Mouse (Mus musculus): ENCODE results near the gene Lrp6. TPM values are rescaled to one million over a fixed set of nuclear protein-coding genes. Genes with fewer than 3 reads are reported as not detected.

The Lrp6 gene
- total RNA-seq, 2 experiments from 2014 or later, result 36.1 to 41.5 TPM

GRCm38 (mm10) chr6:134579506-134579905, 12.7 kb upstream of the Lrp6 start:
- no peak for DNase-seq
- intact Hi-C loops (cut with DNase I), result no loop called here

GRCm38 (mm10) chr6:134578039-134578438, 11.3 kb upstream of the Lrp6 start:
- intact Hi-C loops (cut with DNase I), result no loop called here
- no peak for DNase-seq

- intact Hi-C loops (cut with DNase I), result no loop called here
- no peak for DNase-seq
Measured at GRCm38 (mm10) chr6:134575288-134575741, 8.6 kb upstream of the Lrp6 start.

GRCm38 (mm10) chr6:134567986-134568556, 1.3 kb upstream of the Lrp6 start:
- intact Hi-C loops (cut with DNase I), result loop anchor here (5.0 kb wide), 2 partner anchors 39 to 56 kb away; no protein-coding TSS in a partner anchor
- no peak for DNase-seq

- DNase-seq, result peak in 1 of 2 experiments; percentile 17
- intact Hi-C loops (cut with DNase I), result loop anchor here (5.0 kb wide), 2 partner anchors 41 to 54 kb away; no protein-coding TSS in a partner anchor
Measured at GRCm38 (mm10) chr6:134566248-134566817, 432 bp downstream of the Lrp6 start.

GRCm38 (mm10) chr6:134565606-134566247, 1.0 kb downstream of the Lrp6 start:
- DNase-seq, result peak in 1 of 2 experiments; percentile 21
- intact Hi-C loops (cut with DNase I), result loop anchor here (5.0 kb wide), 2 partner anchors 42 to 53 kb away; no protein-coding TSS in a partner anchor

- intact Hi-C loops (cut with DNase I), result no loop called here
- no peak for DNase-seq
Measured at GRCm38 (mm10) chr6:134564539-134564938, 2.2 kb downstream of the Lrp6 start.

GRCm38 (mm10) chr6:134559635-134560034, 7.1 kb downstream of the Lrp6 start:
- no peak for DNase-seq
- intact Hi-C loops (cut with DNase I), result no loop called here

- intact Hi-C loops (cut with DNase I), result no loop called here
- no peak for DNase-seq
Measured at GRCm38 (mm10) chr6:134558546-134559129, 8.1 kb downstream of the Lrp6 start.

- intact Hi-C loops (cut with DNase I), result no loop called here
- no peak for DNase-seq
Measured at GRCm38 (mm10) chr6:134557043-134557442, 9.7 kb downstream of the Lrp6 start.

- DNase-seq, result peak in 1 of 2 experiments; percentile 23
- intact Hi-C loops (cut with DNase I), result no loop called here
Measured at GRCm38 (mm10) chr6:134556185-134556950, 10.4 kb downstream of the Lrp6 start.

GRCm38 (mm10) chr6:134555178-134555577, 11.6 kb downstream of the Lrp6 start:
- intact Hi-C loops (cut with DNase I), result no loop called here
- no peak for DNase-seq

- no peak for DNase-seq
Measured at GRCm38 (mm10) chr6:134554230-134554629, 12.5 kb downstream of the Lrp6 start.

GRCm38 (mm10) chr6:134551007-134551406, 15.8 kb downstream of the Lrp6 start:
- intact Hi-C loops (cut with DNase I), result no loop called here
- DNase-seq, result no peak

More at GRCm38 (mm10) chr6:134554230-134554629, 12.5 kb downstream of the Lrp6 start:
- intact Hi-C loops (cut with DNase I), result no loop called here

GRCm38 (mm10) chr6:134550396-134550795, 16.4 kb downstream of the Lrp6 start:
- DNase-seq, result no peak
- intact Hi-C loops (cut with DNase I), result no loop called here

- DNase-seq, result no peak
- intact Hi-C loops (cut with DNase I), result no loop called here
Measured at GRCm38 (mm10) chr6:134544843-134545242, 21.9 kb downstream of the Lrp6 start.

GRCm38 (mm10) chr6:134544093-134544492, 22.7 kb downstream of the Lrp6 start:
- intact Hi-C loops (cut with DNase I), result no loop called here
- no peak for DNase-seq

GRCm38 (mm10) chr6:134543607-134544006, 23.2 kb downstream of the Lrp6 start:
- intact Hi-C loops (cut with DNase I), result no loop called here
- DNase-seq, result no peak

- DNase-seq, result no peak
- intact Hi-C loops (cut with DNase I), result no loop called here
Measured at GRCm38 (mm10) chr6:134542374-134542773, 24.4 kb downstream of the Lrp6 start.

- intact Hi-C loops (cut with DNase I), result no loop called here
- no peak for DNase-seq
Measured at GRCm38 (mm10) chr6:134540161-134540560, 26.6 kb downstream of the Lrp6 start.

- intact Hi-C loops (cut with DNase I), result no loop called here
- no peak for DNase-seq
Measured at GRCm38 (mm10) chr6:134539459-134539858, 27.3 kb downstream of the Lrp6 start.

Data from gastrocnemius, postnatal 36 days (tissue).